Mouse (Mus musculus): ENCODE data around the gene Mblac2.

DNA sequence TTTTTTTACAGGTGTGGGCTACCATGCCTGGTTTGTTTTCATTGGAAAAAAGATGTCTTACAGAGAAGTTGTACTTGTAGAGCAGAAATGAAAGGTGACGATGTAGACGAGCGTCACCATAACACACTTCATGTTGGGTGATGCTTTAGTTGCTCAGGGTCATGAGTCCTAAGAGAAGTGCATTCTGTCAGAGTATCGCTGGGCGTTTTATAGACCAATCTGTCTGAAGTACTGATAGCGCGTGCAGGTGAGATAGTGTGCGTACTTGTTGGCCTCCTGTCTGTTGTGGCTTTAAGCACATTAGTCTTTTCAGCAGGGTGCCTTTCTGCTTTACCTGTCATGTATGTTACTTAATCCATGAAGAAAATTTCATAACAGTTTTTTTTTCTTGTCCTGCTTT is 79.0 kb downstream of the Mblac2 start:
- TF ChIP-seq EP300 (IDR thresholded peaks at IDR 0.05; ENCODE audit: low read length) = no peak
- no peak for TF ChIP-seq POLR2A (IDR thresholded peaks at IDR 0.05; ENCODE audit: low read depth, low read length)
- TF ChIP-seq CTCF (conservative IDR thresholded peaks at IDR 0.05 in 1 of 2, IDR thresholded peaks at IDR 0.05 in 1 of 2; ENCODE audit: low read depth in 2 of 2, low read length in 2 of 2) = no peak
- no peak for TF ChIP-seq IRF4 (IDR thresholded peaks at IDR 0.05; ENCODE audit: low read depth, low read length)
- no peak for TF ChIP-seq POLR2AphosphoS2 (IDR thresholded peaks at IDR 0.05; ENCODE audit: low read depth, low read length)
